Mouse (Mus musculus): Measurements from ENCODE around the gene Cdc42.

The Cdc42 gene

GRCm38 (mm10) chr4:137285876-137286661 is 71.5 kb downstream of the Cdc42 start:
- no peak for DNase-seq (ENCODE audit: low read depth)

GRCm38 (mm10) chr4:137283407-137283732 is 74.2 kb downstream of the Cdc42 start:
- DNase-seq (ENCODE audit: low read depth) = peak; percentile 72

DNA sequence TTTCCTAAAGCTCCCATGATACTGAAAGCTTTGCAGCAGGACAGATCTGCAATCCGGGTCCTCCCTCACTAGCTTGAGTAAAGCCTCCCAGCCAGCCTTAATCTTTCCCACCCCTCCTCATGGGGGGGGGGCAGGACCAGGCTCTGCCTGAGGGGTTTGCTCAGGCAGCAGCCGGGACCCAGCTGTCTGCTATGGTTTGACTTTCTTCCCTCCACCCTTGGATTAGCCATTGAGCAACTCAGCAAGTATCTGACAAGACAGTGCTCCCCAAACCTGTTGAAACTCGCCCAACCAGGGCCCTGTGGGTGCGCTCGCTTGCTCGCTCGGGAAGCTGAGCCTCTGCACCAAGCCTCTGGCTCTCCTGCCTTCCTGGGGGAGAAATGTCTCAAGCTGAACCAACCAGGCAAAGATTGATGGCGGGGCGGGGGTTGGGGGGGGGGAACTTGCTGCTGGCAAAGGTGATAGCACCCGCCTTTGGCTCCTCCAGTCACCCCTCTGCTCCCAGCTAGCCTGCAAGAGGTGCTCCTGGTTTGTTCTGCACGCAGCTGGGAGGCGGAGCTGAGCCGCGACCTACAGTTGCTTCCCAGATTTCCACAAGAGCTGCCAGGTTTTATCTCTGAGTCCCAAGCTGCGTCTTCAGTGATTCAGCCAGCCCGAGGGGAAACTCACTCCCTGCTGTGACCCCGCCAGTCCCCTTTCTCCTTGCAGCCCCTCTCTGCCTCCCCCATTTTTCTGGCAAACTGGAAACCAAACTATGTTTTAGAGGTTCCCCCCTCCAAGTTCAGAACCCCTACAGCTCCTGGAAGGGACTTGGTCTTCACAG is 74.7 kb downstream of the Cdc42 start:
- DNase-seq (ENCODE audit: low read depth) = peak; percentile 84

DNA sequence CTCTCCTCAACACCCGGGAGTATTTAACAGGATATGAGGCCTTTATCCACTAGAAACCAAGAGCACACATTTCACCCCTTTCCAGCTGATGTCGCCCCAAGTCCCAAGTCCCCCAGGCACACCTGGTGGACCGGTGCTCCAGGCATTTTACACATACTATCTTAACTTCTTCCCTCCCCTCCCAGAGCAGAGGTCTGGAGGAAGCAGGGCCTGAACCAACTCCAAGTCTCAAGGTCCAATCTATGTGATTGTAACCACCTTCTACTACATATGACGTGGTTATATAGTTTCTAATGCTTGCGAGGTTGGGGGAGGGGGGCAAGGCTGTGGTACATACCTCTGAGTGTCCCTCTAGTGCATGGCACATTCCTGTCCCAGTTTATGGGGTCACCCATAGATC is 75.4 kb downstream of the Cdc42 start:
- no peak for DNase-seq (ENCODE audit: low read depth)

DNA sequence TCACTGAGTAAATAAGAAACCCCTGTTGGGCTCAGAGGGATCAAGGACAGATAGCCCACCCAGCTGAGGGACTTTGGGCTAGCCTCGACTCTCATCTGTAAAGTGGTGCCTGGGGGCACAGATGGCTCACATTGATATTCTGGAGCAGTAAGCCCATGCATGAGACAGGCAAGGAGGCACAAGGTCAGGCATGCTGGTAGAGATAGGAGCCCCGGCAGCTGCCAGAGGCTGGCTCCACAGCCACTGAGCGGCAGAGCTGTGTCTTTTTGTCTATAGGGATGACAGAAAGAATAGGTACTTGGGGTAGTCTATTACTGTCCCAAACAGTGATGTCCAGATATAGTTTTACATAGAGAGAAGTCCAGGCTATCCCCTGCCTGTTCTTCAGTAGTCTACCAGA is 76.2 kb downstream of the Cdc42 start:
- no peak for DNase-seq (ENCODE audit: low read depth)

- DNase-seq (ENCODE audit: low read depth) = peak; percentile 25
These were observed 78.2 kb downstream of the Cdc42 start for GRCm38 (mm10) chr4:137279346-137279745.

- no peak for DNase-seq (ENCODE audit: low read depth)
These were observed 79.1 kb downstream of the Cdc42 start for GRCm38 (mm10) chr4:137278144-137279040.

- no peak for DNase-seq (ENCODE audit: low read depth)
These were observed 79.8 kb downstream of the Cdc42 start for GRCm38 (mm10) chr4:137277600-137278143.

GRCm38 (mm10) chr4:137277166-137277513 is 80.4 kb downstream of the Cdc42 start, which contains the start of gene Wnt4:
Wnt4 (plus strand) TSS chr4:137277489.
- no peak for DNase-seq (ENCODE audit: low read depth)

DNA sequence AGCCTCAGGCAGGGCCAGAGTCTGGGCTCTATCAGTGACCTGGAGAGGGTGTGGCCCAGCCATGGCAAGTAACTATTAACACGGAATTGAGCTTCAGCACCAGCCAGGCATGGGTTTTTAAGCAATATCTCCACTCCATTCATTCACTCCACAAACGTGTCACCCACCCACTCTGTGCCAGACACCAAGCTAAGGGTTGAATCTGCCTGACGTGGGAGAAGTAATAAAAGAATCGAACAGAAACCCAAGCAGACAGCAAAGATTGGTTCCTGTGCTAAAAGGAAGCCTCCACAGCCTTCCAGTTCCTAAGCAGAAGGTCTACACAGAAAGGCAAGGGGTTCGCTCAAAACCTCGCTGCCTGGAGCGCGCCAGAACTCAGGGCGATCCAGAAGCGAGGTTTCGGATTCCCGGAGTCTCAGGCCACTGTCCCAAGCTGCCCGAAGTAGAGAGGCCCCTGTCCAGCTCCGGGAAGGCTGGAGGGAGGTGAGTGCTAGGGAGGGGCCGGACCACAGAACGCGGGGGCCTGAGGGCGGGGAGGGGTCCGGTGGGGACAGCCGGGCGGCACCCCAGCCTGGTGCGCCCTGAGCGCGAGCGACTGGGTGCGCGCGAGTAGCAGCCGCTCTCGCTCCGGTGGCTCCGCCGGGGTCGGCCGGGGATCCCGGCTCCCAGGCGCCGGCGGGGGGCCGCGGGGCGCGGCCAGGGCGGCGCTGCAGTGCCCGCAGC is 80.9 kb downstream of the Cdc42 start:
- DNase-seq (ENCODE audit: low read depth) = no peak

DNA sequence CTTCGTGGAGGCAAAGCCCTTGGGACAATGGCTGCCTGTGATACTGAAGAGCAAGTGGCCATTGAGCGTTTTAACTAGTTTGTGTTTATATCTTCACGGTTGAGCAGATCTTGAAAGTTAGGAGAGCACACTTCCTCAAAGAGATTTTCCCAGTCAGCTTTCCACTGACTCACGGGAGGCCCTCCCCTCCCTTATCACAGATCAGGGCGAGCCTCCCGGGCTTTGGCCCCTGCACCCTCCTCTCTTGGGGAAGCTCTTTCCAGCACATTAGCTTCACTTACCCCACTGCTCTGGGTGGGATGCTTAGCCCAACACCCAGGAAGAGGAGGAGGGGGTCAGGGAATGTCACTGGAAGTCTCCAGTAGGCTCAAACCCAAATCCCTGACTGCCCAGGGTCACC is 83.2 kb downstream of the Cdc42 start:
- DNase-seq (ENCODE audit: low read depth) = no peak

DNA sequence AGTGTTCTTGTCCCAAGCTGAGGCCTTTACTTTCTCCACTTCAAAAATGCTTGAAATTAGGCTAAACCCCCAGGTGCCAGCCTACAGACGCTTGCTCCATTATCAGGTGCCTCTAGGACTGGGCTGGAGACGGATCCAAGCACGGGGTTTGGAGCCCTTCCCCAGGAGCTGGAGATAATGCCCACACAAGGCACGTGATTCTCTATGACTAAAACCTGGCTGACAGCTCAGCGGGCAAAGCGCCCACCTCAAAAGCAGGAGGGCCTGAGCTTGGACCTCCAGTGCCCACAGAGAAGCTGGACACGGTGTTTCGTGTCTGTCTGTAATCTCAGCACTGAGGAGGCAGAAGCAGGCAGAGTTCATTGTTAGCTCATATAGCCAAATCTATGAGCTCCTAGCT is 85.7 kb downstream of the Cdc42 start:
- DNase-seq (ENCODE audit: low read depth) = no peak

All from NIH3T3 (cell line).